Mouse (Mus musculus): Measurements from ENCODE around the gene Tbc1d1.

GRCm38 (mm10) chr5:64234269-64234985 lies 78.3 kb downstream of the Tbc1d1 start:
- TF ChIP-seq POLR2A (IDR thresholded peaks at IDR 0.05; ENCODE audit: insufficient read length, low read depth), result no peak
- no peak for TF ChIP-seq POLR2AphosphoS2 (IDR thresholded peaks at IDR 0.05; ENCODE audit: insufficient read length, low read depth)
- no peak for TF ChIP-seq E2F4 (IDR thresholded peaks at IDR 0.05; ENCODE audit: insufficient read depth)
- TF ChIP-seq MYOG (IDR thresholded peaks at IDR 0.05; ENCODE audit: control insufficient read depth in 1 of 3, insufficient read depth in 1 of 3, insufficient read length in 2 of 3, low read depth in 2 of 3), result no peak
- TF ChIP-seq MYOD1 (IDR thresholded peaks at IDR 0.05; ENCODE audit: control insufficient read depth in 1 of 3, insufficient read length in 2 of 3, low read depth in 2 of 3), result peak in 1 of 3 experiments; percentile 45

Measured in myocyte (in vitro differentiated cells).